ENCODE assay signal across 8 mouse cellular contexts in the genomic region with DNA sequence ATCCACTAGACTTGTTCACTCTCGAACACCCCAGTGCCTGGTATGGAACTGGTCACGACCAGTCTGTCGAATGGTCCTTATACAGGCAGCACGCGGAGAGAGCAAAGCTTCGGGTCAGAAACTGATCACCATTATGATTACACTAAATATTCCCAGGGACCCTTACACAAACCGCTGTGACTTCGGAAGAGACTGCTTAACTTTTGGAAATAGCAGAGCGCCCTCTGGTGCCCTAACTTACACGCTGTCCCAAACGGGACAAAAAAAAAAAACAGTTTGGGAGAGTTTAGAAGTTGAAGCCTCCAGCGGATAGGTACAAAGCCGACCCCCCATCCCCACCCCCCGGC. TPM values are rescaled to one million over a fixed set of nuclear protein-coding genes. Genes with fewer than 3 reads are reported as not detected.
DNase-seq lines count a peak whose midpoint lies in the region; ATAC-seq lines count a peak whose summit lies in the region.

No protein-coding gene starts in this region.

- peaks cover 17% of the 10 kb centered on the region for H3K27me3 ChIP-seq in intestine, embryonic 14.5 days (replicated peaks; ENCODE audit: control insufficient read depth, insufficient read depth, low read length)
- peaks cover 22% of the 10 kb centered on the region for H3K27me3 ChIP-seq in midbrain, embryonic 16.5 days (ENCODE audit: control insufficient read depth, insufficient read depth, low read depth, low read length)

- peaks cover 15% of the 10 kb centered on the region for H3K36me3 ChIP-seq in intestine, embryonic 14.5 days (ENCODE audit: control insufficient read depth, insufficient read depth, low read length)
- no peaks in the 10 kb centered on the region for H3K36me3 ChIP-seq in midbrain, embryonic 16.5 days (ENCODE audit: control insufficient read depth, insufficient read depth, low read length)

- peak overlapping the region; percentile 10; the same call in 1 of the 2 replicates for H3K4me3 ChIP-seq in intestine, embryonic 14.5 days (ENCODE audit: low read depth, low read length)
- peak overlapping the region; percentile 30 for H3K4me3 ChIP-seq in midbrain, embryonic 16.5 days (ENCODE audit: low read depth, low read length)

- 4% methylated on average over 14 of the region's 14 CpGs for WGBS in intestine, embryonic 14.5 days
- 4% methylated on average over 14 of the region's 14 CpGs for WGBS in midbrain, embryonic 16.5 days

- H3K9me3 ChIP-seq in intestine, embryonic 14.5 days (ENCODE audit: control insufficient read depth, low read length), result no peaks in the 10 kb centered on the region
- no peaks in the 10 kb centered on the region for H3K9me3 ChIP-seq in midbrain, embryonic 16.5 days (replicated peaks; ENCODE audit: control insufficient read depth, low read length, poor library complexity, severe bottlenecking)

- no peak for ATAC-seq in intestine, embryonic 14.5 days (replicated peaks; ENCODE audit: low FRiP score, low TSS enrichment, low read depth)
- ATAC-seq in midbrain, embryonic 16.5 days, result peak; percentile 11; the same call in 1 of the 2 replicates

- peak; percentile 60 for DNase-seq in ovary, postnatal 36 days (ENCODE audit: low spot score)
- DNase-seq in ovary, adult 18-20 months (ENCODE audit: low spot score), result no peak
- peak; percentile 52 for DNase-seq in cerebellum, adult 8-10 months
- peak; percentile 77 for DNase-seq in gastrocnemius, adult 18-20 months (ENCODE audit: low spot score)
- peak; percentile 87 for DNase-seq in intestine, embryonic 14.5 days (ENCODE audit: low spot score)
- DNase-seq in liver, result peak; percentile 76
- peak; percentile 74 for DNase-seq in thymus, postnatal 0 days (ENCODE audit: low spot score)

- H3K27ac ChIP-seq in intestine, embryonic 14.5 days (ENCODE audit: low read depth), result no peak overlapping the region
- H3K27ac ChIP-seq in midbrain, embryonic 16.5 days (ENCODE audit: low read length), result no peak overlapping the region

- no peak overlapping the region for H3K9ac ChIP-seq in intestine, embryonic 14.5 days (ENCODE audit: low read length)
- H3K9ac ChIP-seq in midbrain, embryonic 16.5 days (ENCODE audit: low read depth, low read length), result no peak overlapping the region

- peaks cover 14% of the 10 kb centered on the region for H3K4me1 ChIP-seq in intestine, embryonic 14.5 days (replicated peaks; ENCODE audit: control insufficient read depth, insufficient read depth, low read length)
- peaks cover 12% of the 10 kb centered on the region for H3K4me1 ChIP-seq in midbrain, embryonic 16.5 days (ENCODE audit: control insufficient read depth, insufficient read depth, low read length)

- peak overlapping the region; percentile 34 for H3K4me2 ChIP-seq in intestine, embryonic 14.5 days (ENCODE audit: low read length)
- H3K4me2 ChIP-seq in midbrain, embryonic 16.5 days (ENCODE audit: low read length), result peak overlapping the region; percentile 52

RNA-seq across cellular contexts. Expression of gene Cavin1, which starts 11.2 kb away (rescaled TPM):
- total RNA-seq in gastrocnemius, adult 18-20 months (2021), result 100 to 1,000 TPM; 128 to 153 TPM
- 99.3 and 102 TPM in 2 replicates for polyA plus RNA-seq in intestine, embryonic 14.5 days (2014; fragmentation: Nextera tagmentation; extraction: Ambion mirVana)
- polyA plus RNA-seq in midbrain, embryonic 16.5 days (2015; fragmentation: Nextera tagmentation; extraction: Ambion mirVana), result 40.0 TPM in 2 replicates
- 61.0 and 64.2 TPM in 2 replicates for polyA plus RNA-seq in thymus, postnatal 0 days (2015; fragmentation: Nextera tagmentation; extraction: Ambion mirVana)

RNA-seq across cellular contexts. Expression of gene Stat3, which starts 20.1 kb away (rescaled TPM):
- total RNA-seq in gastrocnemius, adult 18-20 months (2021), result 10 to 100 TPM; 38.1 to 48.6 TPM
- 36.6 and 42.9 TPM in 2 replicates for polyA plus RNA-seq in intestine, embryonic 14.5 days (2014; fragmentation: Nextera tagmentation; extraction: Ambion mirVana)
- 37.3 and 39.0 TPM in 2 replicates for polyA plus RNA-seq in midbrain, embryonic 16.5 days (2015; fragmentation: Nextera tagmentation; extraction: Ambion mirVana)
- 79.7 and 84.2 TPM in 2 replicates for polyA plus RNA-seq in thymus, postnatal 0 days (2015; fragmentation: Nextera tagmentation; extraction: Ambion mirVana)

RNA-seq across cellular contexts. Expression of gene Atp6v0a1, which starts 49.8 kb away (rescaled TPM):
- total RNA-seq in gastrocnemius, adult 18-20 months (2021), result 10 to 100 TPM; 57.0 to 74.4 TPM
- polyA plus RNA-seq in intestine, embryonic 14.5 days (2014; fragmentation: Nextera tagmentation; extraction: Ambion mirVana), result 30.6 and 32.5 TPM in 2 replicates
- 155 and 172 TPM in 2 replicates for polyA plus RNA-seq in midbrain, embryonic 16.5 days (2015; fragmentation: Nextera tagmentation; extraction: Ambion mirVana)
- polyA plus RNA-seq in thymus, postnatal 0 days (2015; fragmentation: Nextera tagmentation; extraction: Ambion mirVana), result 17.6 and 19.1 TPM in 2 replicates
